Mouse (Mus musculus): ENCODE data around the gene Defb35.

GRCm38 (mm10) chr8:21912554-21912953 lies 25.6 kb upstream of the Defb35 start:
- TF ChIP-seq CTCF (IDR thresholded peaks at IDR 0.05; ENCODE audit: low read depth, low read length), result no peak
- TF ChIP-seq POLR2A (IDR thresholded peaks at IDR 0.05; ENCODE audit: borderline replicate concordance, low read depth, low read length), result no peak

Data from bone marrow macrophage, adult 2 months (primary cell).